Mouse (Mus musculus): ENCODE measurements at regions not wholly inside any gene's neighbourhood (a gene's known extent, or its start where the extent isn't known, plus 50 kb on each side); places are given as distances from the start of the nearest gene placed in this dataset.

- Histone ChIP-seq H3K4me1 (replicated peaks) (peaks cover 10% of the 10 kb centered on the region), H3K27me3 (ENCODE audit: insufficient read depth, poor library complexity, severe bottlenecking) (no peaks in the 10 kb centered on the region), H3K4me3 (peak overlapping the region; percentile 26; the same call in 1 of the 2 replicates), H3K36me3 (no peaks in the 10 kb centered on the region), H3K27ac (peak overlapping the region; percentile 69), H3K9me3 (no peaks in the 10 kb centered on the region)
- WGBS: 12% methylated on average over 6 of the region's 6 CpGs
- DNase-seq (ENCODE audit: low spot score): peak; percentile 12
Measured at GRCm38 (mm10) chr10:70717025-70717424, 61.3 kb upstream of the Phyhipl start.

- Histone ChIP-seq H3K9me3 (no peaks in the 10 kb centered on the region), H3K27me3 (ENCODE audit: insufficient read depth, poor library complexity, severe bottlenecking) (no peaks in the 10 kb centered on the region), H3K4me3 (no peak overlapping the region), H3K4me1 (replicated peaks) (peaks cover 10% of the 10 kb centered on the region), H3K27ac (no peak overlapping the region), H3K36me3 (no peaks in the 10 kb centered on the region)
- WGBS: 87% methylated on average over 7 of the region's 7 CpGs
- no peak for DNase-seq (ENCODE audit: low spot score)
Measured at GRCm38 (mm10) chr10:70713306-70713705, 57.5 kb upstream of the Phyhipl start.

- 50% methylated on average over 3 of the region's 3 CpGs for WGBS
- Histone ChIP-seq H3K36me3 (no peaks in the 10 kb centered on the region), H3K4me1 (replicated peaks) (no peaks in the 10 kb centered on the region), H3K4me3 (no peak overlapping the region), H3K27ac (no peak overlapping the region), H3K9me3 (no peaks in the 10 kb centered on the region), H3K27me3 (ENCODE audit: insufficient read depth, poor library complexity, severe bottlenecking) (no peaks in the 10 kb centered on the region)
- no peak for DNase-seq (ENCODE audit: low spot score)
Measured at GRCm38 (mm10) chr10:70708806-70709205, 53.0 kb upstream of the Phyhipl start.
